ENCODE assay signal across 17 mouse cellular contexts in the genomic region with DNA sequence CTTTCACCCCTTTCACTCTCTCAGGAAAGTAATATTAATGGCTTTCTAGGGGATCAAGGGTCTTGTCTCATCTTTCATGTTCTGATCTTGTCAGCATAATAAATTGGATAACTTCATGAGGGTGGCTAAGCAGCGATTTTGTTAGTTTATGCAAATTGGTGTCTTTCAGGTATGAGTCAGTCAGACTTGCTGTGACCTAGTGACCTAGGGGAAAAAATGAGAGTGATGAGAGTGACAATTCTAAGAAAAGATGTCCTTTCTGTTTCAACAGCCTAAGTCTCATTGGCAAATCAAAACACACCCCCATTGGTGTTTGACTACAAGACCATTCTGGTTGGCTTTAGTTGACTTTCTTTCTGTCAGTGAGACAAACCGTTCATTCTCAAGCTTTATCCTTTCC.
"Had no signal": no experiment of that assay in that cellular context is flagged by ENCODE, and none has a peak within 500 bp of the region (broad histone marks: within the 10 kb centered on the region; RNA-seq: fewer than 3 reads in every experiment).

No protein-coding gene starts in this region.

- H3K4me2 ChIP-seq: neural tube, embryonic 12.5 days; neural tube, embryonic 13.5 days; neural tube, embryonic 15.5 days; stomach, embryonic 15.5 days had no signal

- H3K4me1 ChIP-seq: neural tube, embryonic 12.5 days; neural tube, embryonic 13.5 days; neural tube, embryonic 15.5 days; stomach, embryonic 15.5 days had no signal

- H3K27me3 ChIP-seq: neural tube, embryonic 12.5 days; neural tube, embryonic 13.5 days; neural tube, embryonic 15.5 days; stomach, embryonic 15.5 days had no signal

- DNase-seq: retina, postnatal 1 day; right cerebral cortex, adult 18-20 months; right cerebral cortex, postnatal 14 days; right cerebral cortex, postnatal 25 days; right cerebral cortex, postnatal 4 days; spleen, adult 18-20 months; thymus, adult 18-20 months; thymus, adult 2 months; thymus, postnatal 14 days; thymus, postnatal 25 days; thymus, postnatal 36 days; thymus, postnatal 4 days had no signal

- H3K9ac ChIP-seq: neural tube, embryonic 12.5 days; neural tube, embryonic 13.5 days; neural tube, embryonic 15.5 days; stomach, embryonic 15.5 days had no signal

- H3K4me3 ChIP-seq: neural tube, embryonic 12.5 days; neural tube, embryonic 13.5 days; neural tube, embryonic 15.5 days; stomach, embryonic 15.5 days had no signal

- H3K27ac ChIP-seq: neural tube, embryonic 12.5 days; neural tube, embryonic 13.5 days; neural tube, embryonic 15.5 days; stomach, embryonic 15.5 days; stomach, postnatal 0 days had no signal

- H3K36me3 ChIP-seq: neural tube, embryonic 12.5 days; neural tube, embryonic 13.5 days; neural tube, embryonic 15.5 days; stomach, embryonic 15.5 days had no signal

- H3K9me3 ChIP-seq: neural tube, embryonic 12.5 days; neural tube, embryonic 13.5 days; neural tube, embryonic 15.5 days; stomach, embryonic 15.5 days had no signal
